Mouse (Mus musculus) mouse embryonic stem cell (cell line): ENCODE data around the gene Shank2.

ENCODE experiments used
- in situ Hi-C, 2 experiments: fragments of 300-500 bp; cut with MboI; formaldehyde crosslinking; loops; 1 replicate in 1 of 2; 3 replicates in 1 of 2; pipeline ENCODE4 v1.14.3; 2019 to 2020; ENCODE audit warnings: low sequenced_read_pairs in 2 of 2, low pct_unique_long_range_greater_than_20kb in 1 of 2, mixed read lengths in 1 of 2; ENCODE audit not compliant: unreplicated experiment in 1 of 2

Shank2 gene

GRCm38 (mm10) chr7:144336626-144337025 is 334.9 kb downstream of the Shank2 start:
- in situ Hi-C loops = no loop called here

DNA sequence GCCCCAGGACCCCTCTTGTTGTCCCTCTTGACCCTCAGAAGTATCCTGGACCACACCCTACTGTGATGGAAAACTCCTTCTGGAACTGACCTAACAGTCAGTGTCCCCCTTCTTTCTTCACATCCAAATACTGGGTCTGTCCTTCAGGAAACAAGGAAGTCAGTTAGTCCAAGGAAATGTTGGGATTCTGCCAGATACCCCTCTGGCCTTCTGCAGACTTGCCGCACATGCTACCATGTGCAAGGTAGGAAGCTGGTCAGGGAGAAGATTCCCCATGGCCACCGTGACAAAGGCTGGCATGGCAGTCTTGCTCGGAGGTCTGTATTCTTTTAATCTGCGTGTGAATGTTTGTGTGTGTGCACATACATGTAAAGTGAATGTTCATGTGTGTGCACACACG is 337.0 kb downstream of the Shank2 start:
- in situ Hi-C loops = no loop called here

DNA sequence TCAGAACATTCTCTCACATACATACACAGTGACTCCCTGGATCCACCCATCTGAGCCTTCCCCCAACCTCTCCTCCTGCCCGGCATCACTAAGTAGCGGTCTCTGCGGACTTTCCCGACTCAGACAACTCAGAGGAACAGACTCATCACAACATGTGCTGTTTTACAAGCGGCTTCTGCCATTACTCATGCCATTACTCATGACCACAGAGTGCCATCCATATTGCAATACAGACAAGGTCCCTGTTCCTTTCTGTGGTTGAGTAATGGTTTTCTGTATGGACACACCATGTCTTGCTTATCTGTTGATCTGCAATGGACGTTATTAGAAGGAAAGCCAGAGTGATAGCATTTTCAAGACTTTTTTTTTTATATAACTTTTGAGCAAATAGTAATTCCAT is 338.6 kb downstream of the Shank2 start:
- in situ Hi-C loops = no loop called here

DNA sequence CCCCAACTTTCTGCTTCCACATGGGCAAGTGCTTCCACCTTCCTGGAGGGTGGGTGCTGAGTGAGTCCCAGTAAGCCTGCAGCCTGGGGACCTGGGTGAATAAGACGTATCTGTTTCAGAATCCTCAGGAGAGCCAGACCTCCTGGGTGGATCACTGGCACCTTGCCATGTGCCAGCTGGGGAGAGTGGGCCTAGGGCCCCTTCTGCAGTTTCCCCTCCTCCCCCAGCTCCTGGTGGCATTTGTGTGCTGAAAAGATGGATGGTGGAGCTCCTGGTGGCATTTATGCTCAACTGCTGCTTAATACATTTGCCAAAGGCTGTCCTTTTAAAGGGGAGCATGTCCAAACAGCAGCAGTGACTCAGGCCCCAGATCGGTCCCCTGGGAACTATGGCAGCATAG is 364.4 kb downstream of the Shank2 start:
- in situ Hi-C loops = no loop called here

DNA sequence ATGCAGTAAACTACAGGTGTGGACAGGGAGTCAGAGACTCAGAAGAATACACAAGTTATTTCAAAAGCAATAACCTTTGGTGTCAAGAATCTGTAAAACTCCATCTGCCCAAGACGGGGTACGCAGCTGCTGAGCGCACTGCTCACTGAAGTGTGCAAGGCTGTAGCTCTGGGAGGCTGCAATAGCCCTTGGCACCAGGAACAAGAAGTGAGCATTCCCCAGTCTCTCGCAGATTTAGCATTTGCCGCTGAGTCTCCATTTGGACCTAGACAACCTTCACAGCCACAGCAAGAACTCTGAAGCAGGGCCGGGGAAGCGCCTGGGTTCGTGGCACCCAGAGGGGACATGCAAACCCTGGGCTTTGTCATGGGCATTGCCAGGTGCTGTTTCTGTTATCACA is 371.3 kb downstream of the Shank2 start:
- in situ Hi-C loops = no loop called here

GRCm38 (mm10) chr7:144375483-144375882 is 373.8 kb downstream of the Shank2 start:
- in situ Hi-C loops = no loop called here

GRCm38 (mm10) chr7:144378254-144378653 is 376.5 kb downstream of the Shank2 start:
- in situ Hi-C loops = no loop called here

- in situ Hi-C loops = no loop called here
These were observed 377.6 kb downstream of the Shank2 start for GRCm38 (mm10) chr7:144379243-144379884.

GRCm38 (mm10) chr7:144381588-144381987 is 379.9 kb downstream of the Shank2 start:
- in situ Hi-C loops = no loop called here

DNA sequence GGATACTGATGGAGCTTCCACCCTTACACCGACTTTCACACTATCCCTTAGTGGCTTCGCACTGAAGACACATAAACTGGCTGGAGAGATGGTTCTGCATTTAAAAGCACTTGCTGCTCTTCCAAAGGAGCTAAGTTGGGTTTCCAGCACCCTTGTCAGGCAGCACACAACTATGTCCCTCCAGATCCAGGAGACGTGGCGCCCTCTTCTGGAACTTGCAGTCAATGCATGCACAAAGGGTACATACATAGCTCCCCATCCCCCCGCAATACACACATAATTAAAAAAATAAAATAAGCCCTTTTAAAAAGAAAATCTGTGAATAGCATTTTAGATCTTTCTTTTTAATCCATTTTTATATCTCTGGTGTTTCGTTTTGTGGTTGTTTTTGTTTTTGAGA is 385.8 kb downstream of the Shank2 start:
- in situ Hi-C loops = no loop called here

DNA sequence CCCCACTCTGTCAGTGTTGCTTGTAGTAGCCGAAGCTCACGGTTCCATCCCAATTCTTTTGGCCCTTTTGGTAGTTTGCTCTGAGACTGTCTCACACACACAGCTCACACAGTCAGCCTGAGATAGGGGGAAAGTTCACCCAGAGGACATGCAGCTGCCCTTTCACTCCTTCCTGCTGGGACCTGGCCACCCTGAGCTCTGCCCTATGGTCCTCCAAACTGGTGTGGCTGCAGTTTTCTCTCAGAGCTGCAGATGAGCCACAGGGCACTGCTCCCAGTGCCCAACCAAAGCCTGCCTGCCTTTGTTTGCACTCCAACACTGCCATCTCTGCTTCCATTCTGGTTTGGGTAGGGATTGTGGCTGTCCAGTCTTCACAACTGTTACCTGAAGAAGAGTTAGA is 388.0 kb downstream of the Shank2 start:
- in situ Hi-C loops = no loop called here

- in situ Hi-C loops = no loop called here
These were observed 388.9 kb downstream of the Shank2 start for GRCm38 (mm10) chr7:144390676-144391075.

- in situ Hi-C loops = no loop called here
These were observed 390.0 kb downstream of the Shank2 start for GRCm38 (mm10) chr7:144391727-144392126.

DNA sequence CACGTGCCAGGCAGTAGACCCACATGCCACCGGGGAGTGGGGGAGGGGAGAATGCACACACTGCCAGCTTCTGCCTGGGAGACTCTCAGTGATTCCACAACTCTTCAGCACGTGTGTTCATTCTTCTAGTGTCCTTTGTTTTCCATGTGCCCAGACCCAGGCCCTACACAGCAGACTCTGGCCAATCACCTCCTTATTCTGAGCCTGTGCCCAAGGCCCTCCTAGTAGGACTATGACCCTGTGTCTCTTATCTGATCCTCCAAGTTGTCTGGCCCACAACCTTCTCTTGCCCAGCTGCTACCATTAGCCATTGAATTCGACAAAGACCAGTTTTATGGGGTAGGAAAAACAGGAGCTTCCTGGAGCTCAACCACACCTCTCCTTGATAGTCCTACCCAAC is 400.8 kb downstream of the Shank2 start:
- in situ Hi-C loops = no loop called here

DNA sequence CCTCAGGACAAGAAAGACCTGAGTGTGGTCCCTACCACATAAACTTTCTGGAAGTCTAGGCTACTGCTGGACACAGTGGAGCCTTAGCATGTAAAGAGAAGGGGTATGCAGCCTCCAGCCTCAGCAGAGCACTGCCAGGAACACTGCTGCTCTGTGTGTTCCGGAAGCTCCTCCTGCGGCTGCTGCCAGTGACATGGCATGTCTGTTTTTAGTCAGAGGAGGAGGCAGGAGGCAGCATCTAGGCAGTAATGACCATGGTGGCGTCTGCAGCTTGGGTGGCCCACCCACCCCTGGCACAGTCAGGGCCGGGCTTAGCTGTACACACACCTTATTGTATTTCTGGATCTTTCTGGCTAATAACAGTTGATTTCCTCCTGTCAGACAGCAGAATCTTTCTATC is 405.9 kb downstream of the Shank2 start:
- in situ Hi-C loops = no loop called here

DNA sequence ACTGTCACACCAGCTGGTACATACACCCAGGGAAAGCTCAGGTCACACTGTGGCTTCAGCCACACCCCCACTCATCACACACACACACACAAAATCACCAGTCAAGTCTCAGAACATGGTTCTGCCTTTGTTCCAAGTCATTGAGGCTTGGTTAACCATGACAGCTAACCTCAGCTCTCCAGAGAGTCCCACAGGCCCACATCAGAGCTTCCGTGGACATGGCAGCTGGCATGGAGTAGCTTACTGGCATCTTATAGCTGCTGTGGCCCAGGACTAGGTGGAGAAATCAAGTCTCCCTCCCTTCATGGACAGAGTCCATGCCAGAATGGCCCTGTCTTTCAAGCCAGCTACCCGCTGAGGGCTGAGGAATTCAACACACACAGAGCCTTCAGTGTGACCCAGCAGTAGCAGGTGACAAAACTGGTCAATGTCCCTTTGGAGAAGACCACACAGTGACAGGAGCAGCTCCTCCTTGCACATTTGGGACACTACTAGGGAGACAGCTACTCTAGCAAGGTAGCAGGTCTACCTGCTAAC is 406.8 kb downstream of the Shank2 start:
- in situ Hi-C loops = no loop called here

DNA sequence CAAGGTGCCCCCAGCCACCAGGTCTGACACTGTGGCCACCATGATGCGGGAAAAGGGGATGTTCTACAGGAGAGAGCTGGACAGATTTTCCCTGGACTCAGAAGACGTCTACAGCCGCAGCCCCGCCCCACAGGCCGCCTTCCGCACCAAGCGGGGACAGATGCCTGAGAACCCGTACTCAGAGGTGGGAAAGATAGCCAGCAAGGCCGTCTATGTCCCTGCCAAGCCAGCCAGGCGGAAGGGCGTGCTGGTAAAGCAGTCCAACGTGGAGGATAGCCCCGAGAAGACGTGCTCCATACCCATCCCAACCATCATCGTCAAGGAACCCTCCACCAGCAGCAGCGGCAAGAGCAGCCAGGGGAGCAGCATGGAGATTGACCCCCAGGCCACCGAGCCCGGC is 408.0 kb downstream of the Shank2 start:
- in situ Hi-C loops = no loop called here

- in situ Hi-C loops = no loop called here
These were observed 410.5 kb downstream of the Shank2 start for GRCm38 (mm10) chr7:144411967-144412906.

- in situ Hi-C loops = no loop called here
These were observed 412.9 kb downstream of the Shank2 start for GRCm38 (mm10) chr7:144414632-144415031.

- in situ Hi-C loops = no loop called here
These were observed 414.1 kb downstream of the Shank2 start for GRCm38 (mm10) chr7:144415795-144416194.
